Mouse (Mus musculus): ENCODE measurements at regions not wholly inside any gene's neighbourhood (a gene's known extent, or its start where the extent isn't known, plus 50 kb on each side); places are given as distances from the start of the nearest gene placed in this dataset.
A peak's percentile ranks its signal among the peaks of the same experiment; 100 is the strongest.

DNA sequence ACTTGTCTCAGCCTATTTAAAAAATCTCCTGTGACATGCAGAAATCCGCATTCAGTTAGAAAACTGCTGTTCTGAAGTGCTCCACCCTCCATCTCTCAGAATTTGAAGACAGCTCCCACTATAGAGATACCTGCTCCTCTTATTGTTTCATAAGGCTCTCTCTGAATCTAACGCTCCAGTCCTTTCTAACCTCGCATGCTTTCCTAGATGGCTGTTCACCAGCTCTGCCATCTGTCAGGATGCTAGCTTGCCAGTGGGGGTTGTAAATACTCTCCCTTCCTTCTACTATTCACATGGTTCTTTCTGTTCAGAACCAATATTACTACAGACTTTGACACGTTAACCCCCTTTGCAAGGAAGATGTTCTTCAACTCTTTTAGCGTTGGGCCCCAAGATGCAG is 123.3 kb upstream of the Gm10801 start:
- DNase-seq: peak; percentile 26 to 34

GRCm38 (mm10) chr2:98565871-98566270 is 96.2 kb upstream of the Gm10801 start:
- no peak for DNase-seq
